Mouse (Mus musculus): ENCODE measurements around the gene Asb17. TPM values are rescaled to one million over a fixed set of nuclear protein-coding genes. Genes with fewer than 3 reads are reported as not detected.

Asb17 gene
- polyA plus RNA-seq, 1 experiment from 2014 or later = not detected

DNA sequence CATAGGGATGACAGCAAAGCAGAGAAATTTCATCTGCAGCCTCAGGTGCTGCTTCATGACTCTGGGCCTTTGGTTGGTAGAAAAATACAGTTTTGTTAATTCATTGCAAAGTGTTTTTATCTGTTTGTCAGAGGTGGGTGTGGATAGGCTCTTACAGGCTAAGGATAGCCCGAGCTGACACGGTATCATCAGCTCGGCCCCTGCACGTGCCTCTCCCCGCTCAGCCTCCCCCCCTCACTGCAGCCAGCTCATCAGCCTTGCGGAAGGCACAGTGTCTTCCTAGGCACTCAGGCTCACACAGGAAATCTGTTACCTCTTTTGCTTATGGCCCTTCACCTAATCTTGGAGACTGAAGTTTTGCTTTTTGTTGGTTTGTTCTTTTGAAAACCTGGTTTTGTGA, 44.1 kb downstream of the Asb17 start:
- no peak for DNase-seq (ENCODE audit: low spot score)

DNA sequence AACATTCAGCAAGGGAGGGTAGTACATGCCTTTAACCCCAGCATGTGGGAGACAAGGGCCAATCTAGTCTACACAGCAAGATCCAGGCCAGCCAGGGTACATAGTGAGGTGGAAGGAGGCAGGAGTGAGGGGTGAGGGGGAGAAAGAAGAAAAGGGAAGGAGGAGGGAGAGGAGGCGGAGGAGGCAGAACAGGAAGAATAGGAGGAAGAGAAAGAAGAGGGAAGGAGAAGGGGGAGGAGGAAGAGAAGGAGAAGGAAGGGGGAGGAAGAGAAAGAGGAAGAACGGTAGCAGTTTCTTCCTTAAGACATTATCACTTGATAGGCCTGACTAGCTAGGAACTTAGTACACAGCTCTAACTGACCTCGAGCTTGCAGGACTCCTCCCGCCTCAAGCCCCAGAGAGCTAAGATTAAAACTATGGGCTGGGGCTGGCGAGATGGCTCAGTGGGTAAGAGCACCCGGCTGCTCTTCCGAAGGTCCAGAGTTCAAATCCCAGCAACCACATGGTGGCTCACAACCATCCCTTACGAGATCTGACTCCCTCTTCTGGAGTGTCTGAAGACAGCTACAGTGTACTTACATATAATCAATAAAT, 45.3 kb downstream of the Asb17 start:
- no peak for DNase-seq (ENCODE audit: low spot score)

DNA sequence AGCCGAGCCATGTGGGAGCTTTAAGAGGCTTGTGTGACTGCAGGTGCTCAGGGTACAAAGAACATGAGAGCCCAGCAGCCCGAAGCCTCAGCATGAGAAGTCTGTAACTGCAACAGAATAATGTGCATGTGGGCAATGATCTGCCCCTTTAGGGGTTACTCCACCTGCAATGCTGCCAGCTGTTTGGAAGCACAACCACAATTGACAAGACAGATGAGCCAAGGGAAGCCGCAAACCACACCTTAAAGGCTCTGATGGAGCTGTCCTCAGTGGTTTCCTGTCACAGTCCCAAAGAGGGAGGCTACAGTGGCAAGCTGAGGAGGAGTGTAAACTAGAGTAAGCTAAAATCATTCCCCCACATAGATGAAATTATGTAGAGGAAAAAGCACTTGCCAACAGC, 51.4 kb downstream of the Asb17 start:
- peak; percentile 95 for DNase-seq (ENCODE audit: low spot score)

DNA sequence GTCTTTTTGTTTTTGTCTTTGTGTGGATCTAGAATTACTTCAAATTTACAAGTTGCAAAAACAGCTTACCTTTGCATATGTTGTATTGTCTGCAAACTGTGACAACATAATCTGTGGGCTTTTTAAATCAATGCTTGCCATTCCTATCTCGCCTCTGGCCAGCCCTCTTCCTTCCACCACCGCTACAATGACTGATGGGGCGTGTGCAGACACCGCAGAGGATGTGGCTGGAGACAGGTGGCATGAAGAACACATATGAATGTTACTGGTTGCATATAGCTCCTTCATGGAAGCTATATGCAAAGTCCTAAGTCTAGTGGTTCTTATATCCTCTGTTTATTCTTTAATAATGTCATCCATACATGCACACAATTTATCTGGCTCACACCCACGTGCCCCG, 53.2 kb downstream of the Asb17 start:
- DNase-seq (ENCODE audit: low spot score) = peak; percentile 51

DNA sequence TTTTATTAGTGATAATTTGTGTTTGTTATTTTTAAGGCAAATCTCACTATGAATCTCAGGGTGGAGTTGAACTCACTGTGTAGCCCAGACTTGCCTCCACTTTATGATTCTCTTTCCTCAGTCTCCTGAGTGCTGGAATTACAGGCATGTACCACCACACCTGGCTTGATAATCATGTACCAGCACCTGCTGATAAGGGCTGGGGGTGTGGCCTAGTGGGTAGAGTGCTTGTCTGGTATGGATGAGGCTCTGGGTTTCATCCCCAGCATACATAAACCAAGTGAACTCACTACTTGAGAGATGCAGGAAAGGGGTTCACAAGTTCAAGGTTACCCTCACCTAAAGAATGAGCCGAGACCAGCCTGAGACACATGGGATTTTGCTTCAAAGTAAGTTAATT, 57.9 kb downstream of the Asb17 start:
- DNase-seq (ENCODE audit: low spot score) = no peak

DNA sequence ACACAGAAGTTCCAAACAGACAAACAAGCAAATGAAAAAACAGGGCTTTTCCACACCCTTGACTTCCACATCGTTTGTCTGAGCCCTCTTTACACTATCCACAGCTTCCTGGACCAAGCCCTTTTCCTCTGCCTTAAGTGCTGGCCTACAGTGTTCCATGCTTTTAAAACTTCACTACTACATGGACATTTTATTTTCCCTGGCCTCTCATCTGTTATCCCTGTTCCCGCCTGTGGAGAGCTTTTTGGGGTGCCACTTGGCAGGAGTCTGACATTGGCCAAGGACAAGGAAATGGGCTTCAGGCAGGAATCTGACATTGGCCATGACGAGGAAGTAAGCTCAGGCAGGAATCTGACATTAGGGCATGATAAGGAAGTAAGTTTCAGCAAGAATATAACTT, 58.6 kb downstream of the Asb17 start:
- DNase-seq (ENCODE audit: low spot score) = no peak

DNA sequence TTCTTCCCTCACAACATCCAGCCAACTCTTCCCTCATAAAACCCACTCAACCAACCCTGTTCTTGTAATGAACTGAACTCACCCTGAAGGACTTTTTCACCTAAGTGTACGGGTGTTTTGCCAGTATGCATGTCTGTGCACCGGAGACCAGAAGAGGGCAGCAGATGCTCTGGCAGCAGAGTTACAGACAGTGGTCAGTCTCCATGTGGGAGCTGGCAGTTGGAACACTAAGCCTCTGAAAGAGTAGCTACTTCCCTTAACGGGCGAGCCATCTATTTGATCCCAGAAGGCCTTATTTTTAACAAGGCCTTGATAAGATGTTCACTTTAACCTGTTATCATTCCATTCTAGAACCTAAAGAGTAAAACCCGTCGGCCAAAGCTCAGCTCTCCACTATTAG, 60.6 kb downstream of the Asb17 start:
- no peak for DNase-seq (ENCODE audit: low spot score)

Other genes with a start within 250 kb of the Asb17 start
- 4.0 and 5.5 TPM in 2 replicates for gene St6galnac3, start 119.0 kb upstream of the Asb17 start, polyA plus RNA-seq (2015; fragmentation: Nextera tagmentation; extraction: Ambion mirVana)
- gene Msh4, start 61.9 kb downstream of the Asb17 start, polyA plus RNA-seq (2015; fragmentation: Nextera tagmentation; extraction: Ambion mirVana) = 0.13 and 0.30 TPM in 2 replicates
- 43.3 and 45.5 TPM in 2 replicates for gene Rabggtb, start 68.8 kb downstream of the Asb17 start, polyA plus RNA-seq (2015; fragmentation: Nextera tagmentation; extraction: Ambion mirVana)
- gene Acadm, start 100.4 kb downstream of the Asb17 start, polyA plus RNA-seq (2015; fragmentation: Nextera tagmentation; extraction: Ambion mirVana) = 69.3 and 70.5 TPM in 2 replicates
- 0.03 and 0.05 TPM in 2 replicates for gene Slc44a5, start 129.2 kb downstream of the Asb17 start, polyA plus RNA-seq (2015; fragmentation: Nextera tagmentation; extraction: Ambion mirVana)